Mouse (Mus musculus): ENCODE data around the gene Tmem270. TPM values are rescaled to one million over a fixed set of nuclear protein-coding genes. Genes with fewer than 3 reads are reported as not detected.

Gene Tmem270
- total and polyA plus RNA-seq, 3 experiments: not detected

- H3K27me3 ChIP-seq (ENCODE audit: control insufficient read depth in 1 of 2, insufficient read depth in 2 of 2, low read length in 2 of 2): peaks cover 2 to 7% of the 10 kb centered on the region in 2 experiments; a peak in 3 of 4 replicates
- TF ChIP-seq E2F4 (IDR thresholded peaks at IDR 0.05; ENCODE audit: borderline replicate concordance, low read depth, low read length) (no peak), SIN3A (IDR thresholded peaks at IDR 0.05; ENCODE audit: low read length) (no peak), GABPA (IDR thresholded peaks at IDR 0.05; ENCODE audit: low read depth, low read length) (no peak), BHLHE40 (IDR thresholded peaks at IDR 0.05; ENCODE audit: borderline replicate concordance, low read depth, low read length) (no peak), RAD21 (IDR thresholded peaks at IDR 0.05; ENCODE audit: low read depth, low read length) (no peak), KAT2A (conservative IDR thresholded peaks at IDR 0.05; ENCODE audit: low read depth, low read length) (no peak), MYC (IDR thresholded peaks at IDR 0.05; ENCODE audit: low read depth, low read length) (no peak), MYB (IDR thresholded peaks at IDR 0.05; ENCODE audit: low read depth, low read length) (no peak), ZC3H11A (IDR thresholded peaks at IDR 0.05; ENCODE audit: low read depth, low read length) (no peak), USF2 (IDR thresholded peaks at IDR 0.05; ENCODE audit: borderline replicate concordance in 1 of 2, insufficient read depth in 1 of 2, low read depth in 1 of 2, low read length in 2 of 2) (no peak)
- no peak for DNase-seq (ENCODE audit: low read depth, low spot score)
- H3K27ac ChIP-seq (ENCODE audit: control insufficient read depth, low read depth, low read length): no peak overlapping the region
- no peaks in the 10 kb centered on the region for H3K36me3 ChIP-seq (ENCODE audit: control insufficient read depth in 1 of 2, insufficient read depth in 2 of 2, low read length in 2 of 2)
- H3K9ac ChIP-seq (ENCODE audit: control insufficient read depth, low read depth, low read length, poor library complexity, severe bottlenecking): no peak overlapping the region
- no peaks in the 10 kb centered on the region for H3K9me3 ChIP-seq (replicated peaks; ENCODE audit: insufficient read depth, low read length)
- H3K4me3 ChIP-seq (ENCODE audit: control insufficient read depth in 1 of 2, insufficient read depth in 1 of 2, low read depth in 2 of 2, low read length in 2 of 2): no peak overlapping the region
- H3K4me1 ChIP-seq (ENCODE audit: control insufficient read depth in 1 of 2, insufficient read depth in 2 of 2, low read length in 2 of 2): no peaks in the 10 kb centered on the region
- H3K79me2 ChIP-seq (ENCODE audit: control insufficient read depth, insufficient read depth, low read length, poor library complexity): no peaks in the 10 kb centered on the region
These were observed 4.9 kb downstream of the Tmem270 start for GRCm38 (mm10) chr5:134901644-134902027.

GRCm38 (mm10) chr5:134901012-134901643 lies 5.4 kb downstream of the Tmem270 start:
- no peak overlapping the region for H3K4me3 ChIP-seq (ENCODE audit: control insufficient read depth in 1 of 2, insufficient read depth in 1 of 2, low read depth in 2 of 2, low read length in 2 of 2)
- H3K4me1 ChIP-seq (ENCODE audit: control insufficient read depth in 1 of 2, insufficient read depth in 2 of 2, low read length in 2 of 2): no peaks in the 10 kb centered on the region
- H3K9ac ChIP-seq (ENCODE audit: control insufficient read depth, low read depth, low read length, poor library complexity, severe bottlenecking): no peak overlapping the region
- H3K79me2 ChIP-seq (ENCODE audit: control insufficient read depth, insufficient read depth, low read length, poor library complexity): no peaks in the 10 kb centered on the region
- TF ChIP-seq CTCF (IDR thresholded peaks at IDR 0.05 in 2 of 3, conservative IDR thresholded peaks at IDR 0.05 in 1 of 3; ENCODE audit: control insufficient read depth in 1 of 3, insufficient read depth in 1 of 3, low read depth in 2 of 3, low read length in 3 of 3, poor library complexity in 1 of 3, severe bottlenecking in 1 of 3): peak in 1 of 3 experiments; percentile 7; a peak in 1 of 6 replicates
- no peak for TF ChIP-seq SMC3 (IDR thresholded peaks at IDR 0.05; ENCODE audit: low read depth, low read length)
- no peak for TF ChIP-seq POLR2AphosphoS5 (IDR thresholded peaks at IDR 0.05; ENCODE audit: borderline replicate concordance, low read depth, low read length)
- TF ChIP-seq RAD21 (IDR thresholded peaks at IDR 0.05; ENCODE audit: low read depth, low read length): peak; percentile 25
- TF ChIP-seq GATA1 (IDR thresholded peaks at IDR 0.05; ENCODE audit: low read depth, low read length): no peak
- H3K27ac ChIP-seq (ENCODE audit: control insufficient read depth, low read depth, low read length): no peak overlapping the region
- no peaks in the 10 kb centered on the region for H3K9me3 ChIP-seq (replicated peaks; ENCODE audit: insufficient read depth, low read length)
- no peaks in the 10 kb centered on the region for H3K36me3 ChIP-seq (ENCODE audit: control insufficient read depth in 1 of 2, insufficient read depth in 2 of 2, low read length in 2 of 2)
- no peak for DNase-seq (ENCODE audit: low read depth, low spot score)
- peaks cover 2 to 7% of the 10 kb centered on the region in 2 experiments; a peak in 3 of 4 replicates for H3K27me3 ChIP-seq (ENCODE audit: control insufficient read depth in 1 of 2, insufficient read depth in 2 of 2, low read length in 2 of 2)

Measured in MEL (cell line).